Mouse (Mus musculus) forebrain, embryonic 12.5 days (tissue): Measurements from ENCODE around the gene Phrf1. TPM values are rescaled to one million over a fixed set of nuclear protein-coding genes. Genes with fewer than 3 reads are reported as not detected.

ENCODE experiments used
- ATAC-seq: fragments of 200-750 bp; cut with Nextera tagmentation; 2 replicates; pipeline ENCODE4 v1.8.0; 2017; ENCODE audit warnings: moderate TSS enrichment; ENCODE audit not compliant: low FRiP score
- H3K27ac ChIP-seq: fragments of 300-500 bp; sonication (generic); 2 replicates; pipeline ENCODE4 v1.5.1; 2016; ENCODE audit warnings: mild to moderate bottlenecking
- H3K27me3 ChIP-seq: fragments of 300-500 bp; sonication (generic); 2 replicates; pipeline ENCODE4 v1.6.1; 2016; ENCODE audit warnings: mild to moderate bottlenecking
- H3K36me3 ChIP-seq: fragments of 300-500 bp; sonication (generic); replicated peaks from 2 replicates; pipeline ENCODE4 v1.6.1; 2016; ENCODE audit warnings: mild to moderate bottlenecking
- H3K4me1 ChIP-seq: fragments of 300-500 bp; sonication (generic); 2 replicates; pipeline ENCODE4 v1.6.1; 2016
- H3K4me2 ChIP-seq: fragments of 300-500 bp; sonication (generic); 2 replicates; pipeline ENCODE4 v1.6.1; 2016; ENCODE audit warnings: mild to moderate bottlenecking, moderate library complexity
- H3K4me3 ChIP-seq: fragments of 300-500 bp; sonication (generic); replicated peaks from 2 replicates; pipeline ENCODE4 v1.5.1; 2016; ENCODE audit warnings: mild to moderate bottlenecking
- H3K9ac ChIP-seq: fragments of 300-500 bp; sonication (generic); 2 replicates; pipeline ENCODE4 v1.6.1; 2016; ENCODE audit warnings: mild to moderate bottlenecking
- H3K9me3 ChIP-seq: fragments of 300-500 bp; sonication (generic); 2 replicates; pipeline ENCODE4 v1.6.1; 2016
- WGBS: fragments of 180-500 bp; shearing (Covaris S2); methylation state at CpG from one replicate; pipeline ENCODE4 v1.1.7; 2016; 5-methylcytosine and 5-hydroxymethylcytosine counted together
- polyA plus RNA-seq: library from polyadenylated mRNA; unstranded; fragments of >200 nt; fragmentation: Nextera tagmentation; extraction: Ambion mirVana; gene quantifications from 2 replicates; pipeline ENCODE4 v1.2.1, GENCODE M21; 2016

Phrf1 gene
- polyA plus RNA-seq, 1 experiment from 2014 or later, result 107 TPM

DNA sequence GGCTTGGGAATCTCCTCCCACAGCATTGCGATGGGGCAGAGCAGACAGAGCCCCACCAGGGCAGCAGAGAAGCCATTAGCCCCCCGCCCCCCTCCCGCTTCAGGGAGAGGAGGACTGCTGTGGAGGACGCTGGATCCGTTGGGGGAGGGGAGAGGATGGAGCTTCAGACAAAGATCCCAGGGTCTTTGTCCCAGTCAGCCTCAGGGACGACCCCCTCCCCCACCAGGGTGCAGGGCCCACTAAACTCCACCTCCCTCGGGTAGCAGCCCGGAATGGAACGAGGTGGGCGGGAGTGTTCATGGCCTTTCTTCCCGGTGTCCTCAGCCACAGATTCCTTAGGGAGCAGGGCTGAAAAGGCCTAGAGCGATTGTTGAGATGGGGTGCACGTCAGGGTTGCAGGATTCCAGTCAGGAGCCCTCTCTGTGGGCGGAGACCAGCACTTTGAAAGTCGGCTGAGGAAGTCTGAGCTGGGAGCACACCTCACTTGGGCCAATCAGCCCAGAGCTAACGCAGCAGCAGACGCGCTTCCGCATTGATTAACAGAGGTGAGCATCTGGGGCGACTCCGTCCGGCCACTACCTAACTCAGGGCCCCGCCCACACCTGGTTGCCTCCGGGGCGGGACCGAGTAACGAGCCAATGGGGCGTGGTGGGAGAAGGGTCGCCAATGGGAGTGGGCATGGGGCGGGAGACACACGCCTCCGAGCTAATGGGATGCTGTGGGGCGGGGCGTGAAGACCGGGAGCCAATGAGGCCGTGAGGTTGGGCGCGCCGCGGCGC lies 13.3 kb upstream of the Phrf1 start, which contains the start of gene Rassf7:
Gene Rassf7, plus strand, starts transcription at position 760 of the 779 bp plus-strand sequence.
- Histone ChIP-seq H3K27me3 (no peaks in the 10 kb centered on the region), H3K9ac (peak within 1 kb of the TSS; percentile 75), H3K4me1 (peaks cover 27% of the 10 kb centered on the region), H3K27ac (peak within 1 kb of the TSS; percentile 95), H3K36me3 (peaks cover 25% of the 10 kb centered on the region), H3K9me3 (no peaks in the 10 kb centered on the region), H3K4me2 (peak within 1 kb of the TSS; percentile 96), H3K4me3 (peak within 1 kb of the TSS; percentile 69)
- ATAC-seq, result peak; percentile 97
- WGBS, result under 1% methylated on average over 41 of the region's 41 CpGs

DNA sequence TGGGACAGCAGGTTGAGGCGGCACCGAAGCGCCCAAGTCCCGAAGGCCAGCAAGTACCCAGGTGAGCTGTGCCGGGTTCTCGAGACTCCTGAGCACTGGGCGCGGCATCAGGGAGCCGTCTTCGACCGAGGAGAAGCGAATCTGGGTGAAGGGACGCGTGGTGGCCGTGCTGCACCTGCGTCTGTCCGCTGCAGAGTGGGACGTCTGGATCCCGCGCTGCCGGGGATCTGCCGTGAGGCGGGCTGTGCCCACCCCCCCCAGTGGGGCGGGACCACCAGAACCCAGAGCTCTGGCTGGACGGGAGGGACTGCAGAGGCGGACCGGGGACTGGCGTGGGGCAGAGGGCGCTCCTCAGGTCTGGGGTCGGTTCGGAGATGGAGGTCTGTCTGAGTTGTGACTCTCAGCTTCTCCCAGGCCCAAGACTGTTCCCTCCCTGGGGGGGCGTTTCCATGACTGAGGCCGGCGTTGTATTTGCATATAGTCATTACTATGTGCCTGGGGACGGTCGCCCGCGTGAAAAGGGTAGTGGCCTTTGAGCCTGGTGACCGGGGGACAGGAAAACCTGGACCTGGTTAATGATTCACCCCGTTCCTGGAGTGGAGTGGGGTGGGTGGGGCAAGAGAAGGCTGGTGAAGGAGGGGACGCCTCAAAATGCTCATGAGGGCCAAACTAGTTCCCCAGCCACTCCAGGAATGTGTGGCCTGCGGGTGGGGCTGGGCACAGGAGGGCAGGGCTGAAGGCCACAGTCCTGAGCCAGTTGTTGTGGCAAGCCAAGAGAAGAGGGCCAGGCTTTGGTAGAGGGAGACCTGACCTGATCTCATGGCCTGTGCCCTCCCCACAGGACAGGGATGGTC lies 12.5 kb upstream of the Phrf1 start:
- peak overlapping the region; percentile 75 for H3K9ac ChIP-seq
- no peaks in the 10 kb centered on the region for H3K27me3 ChIP-seq
- H3K36me3 ChIP-seq, result peaks cover 25% of the 10 kb centered on the region
- peak overlapping the region; percentile 96 for H3K4me2 ChIP-seq
- 1% methylated on average over 42 of the region's 42 CpGs for WGBS
- peak overlapping the region; percentile 95 for H3K27ac ChIP-seq
- peak overlapping the region; percentile 69 for H3K4me3 ChIP-seq
- H3K4me1 ChIP-seq, result peaks cover 35% of the 10 kb centered on the region
- H3K9me3 ChIP-seq, result no peaks in the 10 kb centered on the region
- peak; percentile 67; the same call in 1 of the 2 replicates for ATAC-seq

DNA sequence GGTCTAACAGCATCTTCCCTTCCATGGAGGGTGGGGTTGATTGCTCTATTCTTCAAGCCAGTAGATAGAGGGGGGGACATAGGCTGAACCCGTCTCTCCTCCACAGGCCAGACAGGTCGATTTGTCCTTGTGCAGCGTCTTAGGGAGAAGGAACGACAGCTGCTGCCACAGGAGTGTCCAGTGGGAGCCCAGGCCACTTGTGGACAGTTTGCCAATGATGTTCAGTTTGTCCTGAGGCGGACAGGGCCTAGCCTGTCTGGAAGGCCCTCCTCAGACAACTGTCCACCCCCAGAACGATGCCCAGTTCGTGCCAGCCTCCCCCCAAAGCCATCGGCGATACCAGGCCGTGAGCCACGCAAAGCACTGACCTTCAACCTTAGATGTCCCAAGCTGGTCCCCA lies 11.7 kb upstream of the Phrf1 start:
- peak overlapping the region; percentile 96 for H3K4me2 ChIP-seq
- H3K4me3 ChIP-seq, result peak overlapping the region; percentile 69; the same call in 1 of the 2 replicates
- peak overlapping the region; percentile 75; the same call in 1 of the 2 replicates for H3K9ac ChIP-seq
- H3K9me3 ChIP-seq, result no peaks in the 10 kb centered on the region
- peaks cover 25% of the 10 kb centered on the region for H3K36me3 ChIP-seq
- peaks cover 40% of the 10 kb centered on the region for H3K4me1 ChIP-seq
- ATAC-seq, result no peak
- no peaks in the 10 kb centered on the region for H3K27me3 ChIP-seq
- H3K27ac ChIP-seq, result no peak overlapping the region
- WGBS, result 89% methylated on average over 11 of the region's 11 CpGs

DNA sequence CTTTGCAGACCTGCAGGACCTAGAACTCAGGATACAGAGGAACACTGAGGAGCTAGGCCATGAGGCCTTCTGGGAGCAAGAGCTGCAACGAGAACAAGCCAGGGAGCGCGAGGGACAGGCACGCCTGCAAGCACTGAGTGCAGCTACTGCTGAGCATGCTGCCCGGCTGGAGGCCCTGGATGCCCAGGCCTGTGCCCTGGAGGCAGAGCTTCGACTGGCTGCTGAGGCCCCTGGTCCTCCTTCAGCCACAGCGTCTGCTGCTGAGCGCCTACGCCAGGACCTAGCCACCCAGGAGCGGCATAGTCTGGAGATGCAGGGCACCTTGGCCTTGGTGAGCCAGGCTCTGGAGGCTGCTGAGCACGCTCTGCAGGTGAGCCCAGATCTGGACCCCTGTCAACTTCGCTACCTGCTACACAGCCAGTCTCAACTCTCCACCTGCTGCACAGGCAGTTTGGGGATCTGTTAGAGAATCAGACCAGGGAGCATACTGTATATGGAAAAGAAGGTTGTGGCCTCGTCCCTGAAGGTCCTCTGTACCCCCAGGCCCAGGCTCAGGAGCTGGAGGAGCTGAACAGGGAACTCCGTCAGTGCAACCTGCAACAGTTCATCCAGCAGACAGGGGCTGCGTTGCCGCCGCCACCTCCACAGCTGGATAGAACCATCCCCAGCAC lies 11.1 kb upstream of the Phrf1 start:
- Histone ChIP-seq H3K27me3 (no peaks in the 10 kb centered on the region), H3K27ac (no peak overlapping the region), H3K9ac (0 out of 2 replicates have a peak overlapping the region, but pooled peaks have one; percentile 75), H3K9me3 (no peaks in the 10 kb centered on the region), H3K4me2 (no peak overlapping the region; the same call in 1 of the 2 replicates), H3K4me3 (0 out of 2 replicates have a peak overlapping the region, but pooled peaks have one; percentile 69), H3K36me3 (peaks cover 25% of the 10 kb centered on the region), H3K4me1 (peaks cover 46% of the 10 kb centered on the region)
- no peak for ATAC-seq
- 93% methylated on average over 17 of the region's 17 CpGs for WGBS

DNA sequence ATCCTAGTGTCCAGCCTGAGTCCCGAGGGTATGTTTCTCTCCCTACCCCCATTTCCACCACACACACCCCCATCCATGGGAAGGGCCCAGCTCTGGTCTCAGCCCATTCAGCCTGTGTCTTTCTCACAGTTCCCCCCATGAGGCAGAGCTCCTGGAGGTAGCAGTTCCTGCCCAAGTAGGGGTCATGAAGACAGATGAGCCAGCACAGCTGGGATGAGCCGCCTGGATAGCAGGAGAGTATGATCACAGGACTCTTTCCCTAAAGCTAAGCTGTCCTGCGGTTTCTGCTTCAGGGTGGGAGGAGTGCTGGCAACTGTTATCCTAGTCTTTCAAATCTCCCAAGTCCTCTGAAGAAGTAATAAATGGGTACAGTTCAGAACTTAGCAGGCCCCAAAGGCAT lies 10.4 kb upstream of the Phrf1 start:
- Histone ChIP-seq H3K9me3 (no peaks in the 10 kb centered on the region), H3K4me2 (no peak overlapping the region), H3K27ac (no peak overlapping the region), H3K4me1 (peaks cover 50% of the 10 kb centered on the region), H3K9ac (no peak overlapping the region; the same call in 1 of the 2 replicates), H3K4me3 (no peak overlapping the region), H3K36me3 (peaks cover 25% of the 10 kb centered on the region), H3K27me3 (no peaks in the 10 kb centered on the region)
- 86% methylated on average over 3 of the region's 3 CpGs for WGBS
- ATAC-seq, result no peak

DNA sequence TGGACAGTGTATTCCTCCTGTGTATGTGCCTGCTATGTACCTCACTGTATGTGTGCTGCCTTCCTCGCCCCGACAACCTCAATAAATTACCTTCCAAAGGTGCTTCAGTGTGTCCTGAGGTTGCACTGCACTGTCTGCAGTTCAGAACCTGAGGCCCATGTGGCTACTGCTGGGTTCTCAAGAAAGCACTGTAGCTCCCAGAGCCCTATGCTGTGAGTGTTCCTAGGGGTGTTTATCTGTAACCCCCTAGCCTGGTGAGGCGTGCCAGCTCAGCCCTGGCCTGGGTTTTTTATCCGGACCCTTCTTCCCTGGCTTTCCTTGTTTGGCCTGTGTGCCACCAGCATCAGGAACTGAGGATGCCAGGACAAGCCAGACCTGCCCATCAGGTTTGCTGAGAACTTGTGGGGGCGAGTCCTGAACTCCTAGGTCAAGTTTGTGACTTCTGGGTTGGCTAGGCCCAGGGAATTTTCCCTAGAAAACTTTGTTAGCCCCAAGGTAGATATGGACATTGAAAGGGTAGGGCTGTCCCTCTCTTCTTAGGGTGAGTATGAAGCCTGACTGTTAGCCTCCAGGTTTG lies 9.9 kb upstream of the Phrf1 start:
- ATAC-seq, result no peak
- WGBS, result 91% methylated on average over 5 of the region's 5 CpGs

DNA sequence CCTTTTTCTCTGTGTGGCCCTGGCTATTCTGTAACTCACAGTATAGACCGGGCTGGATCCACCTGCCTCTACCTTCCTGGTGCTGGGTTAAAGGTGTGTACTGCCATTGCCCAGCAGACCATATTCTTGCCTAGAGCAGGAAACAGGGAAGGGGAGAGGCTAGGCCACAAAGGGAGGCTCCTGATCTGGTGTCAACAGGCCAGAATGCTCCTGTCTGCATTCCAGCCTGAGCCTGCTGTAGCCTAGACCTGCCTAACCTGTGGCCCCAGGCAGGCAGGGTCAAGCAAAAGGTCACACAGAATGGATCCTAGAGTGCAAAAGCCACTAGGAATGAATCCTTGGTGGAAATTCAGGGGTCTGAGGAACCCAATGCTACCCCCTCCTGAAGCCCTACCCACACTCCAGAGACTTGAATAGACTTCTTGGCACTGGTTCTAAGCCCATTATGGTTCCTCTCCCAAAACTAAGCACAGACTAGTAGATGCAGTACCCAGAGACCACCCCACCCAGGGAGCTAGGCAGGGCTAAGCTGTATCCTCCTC lies 9.0 kb upstream of the Phrf1 start:
- peak overlapping the region; percentile 31; the same call in 1 of the 2 replicates for H3K27ac ChIP-seq
- WGBS, result 93% methylated on average over 1 of the region's 1 CpGs
- no peak for ATAC-seq
- H3K4me2 ChIP-seq, result no peak overlapping the region
- no peak overlapping the region for H3K4me3 ChIP-seq
- no peaks in the 10 kb centered on the region for H3K9me3 ChIP-seq
- no peak overlapping the region for H3K9ac ChIP-seq
- no peaks in the 10 kb centered on the region for H3K27me3 ChIP-seq
- peaks cover 25% of the 10 kb centered on the region for H3K36me3 ChIP-seq
- H3K4me1 ChIP-seq, result peaks cover 45% of the 10 kb centered on the region

More for the DNA sequence above, 9.9 kb upstream of the Phrf1 start:
- H3K4me1 ChIP-seq, result peaks cover 50% of the 10 kb centered on the region
- H3K9ac ChIP-seq, result no peak overlapping the region
- no peaks in the 10 kb centered on the region for H3K27me3 ChIP-seq
- H3K27ac ChIP-seq, result no peak overlapping the region
- H3K36me3 ChIP-seq, result peaks cover 25% of the 10 kb centered on the region
- H3K4me3 ChIP-seq, result no peak overlapping the region
- no peak overlapping the region for H3K4me2 ChIP-seq
- no peaks in the 10 kb centered on the region for H3K9me3 ChIP-seq

DNA sequence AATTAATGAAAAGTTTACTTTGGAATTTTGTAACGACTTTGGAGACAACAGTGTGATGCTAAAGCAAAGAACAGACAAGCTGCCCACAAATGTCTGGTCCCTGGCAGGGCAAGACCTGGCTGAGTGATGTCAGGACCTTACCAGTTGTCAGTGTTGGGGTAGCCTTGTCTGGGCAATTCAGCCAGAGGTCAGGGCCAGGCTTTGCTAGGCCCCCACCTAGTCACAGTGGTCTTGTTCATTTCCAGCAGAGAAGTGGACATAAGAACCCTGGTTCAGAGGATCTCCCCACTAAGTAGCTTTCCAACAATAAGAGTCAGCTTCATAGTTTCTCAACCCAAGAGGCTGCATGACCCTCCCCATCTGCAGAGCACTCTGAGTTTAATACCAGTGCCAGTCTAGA lies 8.2 kb upstream of the Phrf1 start:
- 0 out of 2 replicates have a peak overlapping the region, but pooled peaks have one; percentile 67 for H3K9ac ChIP-seq
- H3K4me1 ChIP-seq, result peaks cover 39% of the 10 kb centered on the region
- no peaks in the 10 kb centered on the region for H3K27me3 ChIP-seq
- ATAC-seq, result no peak
- H3K9me3 ChIP-seq, result no peaks in the 10 kb centered on the region
- H3K36me3 ChIP-seq, result peaks cover 25% of the 10 kb centered on the region
- 80% methylated on average over 1 of the region's 1 CpGs for WGBS
- H3K27ac ChIP-seq, result no peak overlapping the region
- peak overlapping the region; percentile 85 for H3K4me2 ChIP-seq
- H3K4me3 ChIP-seq, result no peak overlapping the region

DNA sequence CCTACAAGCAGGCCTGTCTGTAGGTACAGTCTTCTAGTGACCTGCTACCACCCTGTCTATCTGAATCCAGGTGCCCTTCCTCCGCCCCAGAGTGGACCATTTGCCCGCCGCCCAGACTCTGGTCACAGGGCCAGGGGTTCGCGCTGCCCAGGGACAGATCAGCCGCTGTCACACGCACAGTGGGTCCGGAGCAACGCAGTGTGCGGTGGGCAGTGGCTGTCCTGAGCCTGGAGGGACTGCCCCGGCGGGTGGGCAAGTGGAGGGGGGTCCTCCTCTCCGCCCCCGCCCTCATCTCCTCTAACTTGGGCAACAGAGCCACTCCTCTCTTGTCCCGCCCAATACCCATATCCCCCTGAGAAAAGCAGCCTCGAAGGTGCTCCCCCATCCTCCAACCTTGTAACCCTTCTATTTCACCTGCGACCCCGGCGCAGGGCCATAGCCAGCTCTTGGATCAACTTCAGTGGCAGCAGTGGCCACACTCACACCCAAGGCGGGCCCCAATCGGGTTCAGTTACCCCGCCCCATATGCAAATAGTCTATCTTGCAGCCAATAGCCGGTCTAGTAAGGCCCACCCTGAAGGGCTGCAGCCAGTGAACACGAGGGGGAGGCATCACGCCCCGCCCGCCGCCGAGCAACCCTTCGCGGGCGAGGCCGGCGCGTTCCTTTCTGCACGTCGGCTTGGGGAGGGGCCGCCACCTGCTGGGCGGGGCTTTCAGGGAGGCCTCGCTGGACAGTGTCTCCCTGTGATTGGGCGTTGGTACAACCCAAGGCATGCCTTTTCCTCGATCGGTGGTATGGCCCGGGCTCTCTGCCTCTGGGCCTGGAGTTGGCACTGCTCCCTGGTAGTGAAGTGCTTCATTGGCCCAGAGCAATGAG lies 7.1 kb upstream of the Phrf1 start:
- peak overlapping the region; percentile 67 for H3K9ac ChIP-seq
- H3K9me3 ChIP-seq, result no peaks in the 10 kb centered on the region
- H3K4me3 ChIP-seq, result peak overlapping the region; percentile 46
- peak; percentile 97 for ATAC-seq
- H3K27ac ChIP-seq, result peak overlapping the region; percentile 86
- peaks cover 25% of the 10 kb centered on the region for H3K36me3 ChIP-seq
- H3K4me2 ChIP-seq, result peak overlapping the region; percentile 85
- H3K4me1 ChIP-seq, result peaks cover 33% of the 10 kb centered on the region
- no peaks in the 10 kb centered on the region for H3K27me3 ChIP-seq
- 1% methylated on average over 44 of the region's 44 CpGs for WGBS

DNA sequence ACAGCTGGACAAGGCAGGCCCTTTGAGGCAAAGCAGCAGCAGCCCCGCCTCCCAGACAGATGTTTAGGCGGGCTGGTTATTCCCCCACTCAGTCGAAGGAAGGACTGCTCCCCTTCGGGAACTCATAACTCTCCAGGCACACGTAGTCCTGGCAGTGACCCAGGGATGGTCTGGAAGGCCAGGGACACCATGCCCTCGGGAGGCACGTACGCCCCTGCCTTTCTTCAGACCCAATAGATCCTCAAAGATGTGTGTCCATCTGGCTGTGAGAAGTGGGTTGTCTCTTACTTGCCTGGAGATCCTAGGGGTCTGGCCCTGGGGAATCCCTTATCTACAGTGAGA lies 6.5 kb upstream of the Phrf1 start:
- ATAC-seq, result no peak
- Histone ChIP-seq H3K9ac (peak overlapping the region; percentile 34; the same call in 1 of the 2 replicates), H3K9me3 (no peaks in the 10 kb centered on the region), H3K4me3 (peak overlapping the region; percentile 46), H3K4me1 (peaks cover 27% of the 10 kb centered on the region), H3K4me2 (peak overlapping the region; percentile 85), H3K27me3 (no peaks in the 10 kb centered on the region), H3K36me3 (peaks cover 25% of the 10 kb centered on the region), H3K27ac (peak overlapping the region; percentile 86)
- 11% methylated on average over 8 of the region's 8 CpGs for WGBS
